Mouse (Mus musculus): ENCODE measurements around the gene Mpdu1.
"Not testable (repeated sequence)": the region's sequence is repeated elsewhere in the genome, so short reads cannot be mapped to it uniquely, and the experiment has no call there.

The Mpdu1 gene

DNA sequence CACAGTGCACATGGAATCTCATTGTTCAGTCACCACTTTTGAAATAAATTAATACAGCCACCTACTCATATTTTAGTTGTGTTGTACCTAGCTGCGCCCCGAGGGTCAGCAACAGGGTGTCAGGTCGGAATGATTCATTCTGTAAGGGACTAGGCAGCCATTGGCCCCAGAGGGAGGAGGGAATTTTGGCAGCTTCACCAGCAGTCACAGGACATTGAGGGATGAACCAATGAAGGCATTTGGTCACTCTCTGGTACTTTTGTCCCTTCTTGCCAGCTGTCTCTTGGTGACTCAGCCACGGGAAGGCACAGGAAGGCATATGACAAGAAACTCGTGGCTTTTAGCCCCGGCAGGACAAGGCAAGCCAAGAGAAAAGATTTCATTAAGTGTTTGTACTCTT, 1.4 kb upstream of the Mpdu1 start:
- no peak for DNase-seq (ENCODE audit: low spot score)

DNA sequence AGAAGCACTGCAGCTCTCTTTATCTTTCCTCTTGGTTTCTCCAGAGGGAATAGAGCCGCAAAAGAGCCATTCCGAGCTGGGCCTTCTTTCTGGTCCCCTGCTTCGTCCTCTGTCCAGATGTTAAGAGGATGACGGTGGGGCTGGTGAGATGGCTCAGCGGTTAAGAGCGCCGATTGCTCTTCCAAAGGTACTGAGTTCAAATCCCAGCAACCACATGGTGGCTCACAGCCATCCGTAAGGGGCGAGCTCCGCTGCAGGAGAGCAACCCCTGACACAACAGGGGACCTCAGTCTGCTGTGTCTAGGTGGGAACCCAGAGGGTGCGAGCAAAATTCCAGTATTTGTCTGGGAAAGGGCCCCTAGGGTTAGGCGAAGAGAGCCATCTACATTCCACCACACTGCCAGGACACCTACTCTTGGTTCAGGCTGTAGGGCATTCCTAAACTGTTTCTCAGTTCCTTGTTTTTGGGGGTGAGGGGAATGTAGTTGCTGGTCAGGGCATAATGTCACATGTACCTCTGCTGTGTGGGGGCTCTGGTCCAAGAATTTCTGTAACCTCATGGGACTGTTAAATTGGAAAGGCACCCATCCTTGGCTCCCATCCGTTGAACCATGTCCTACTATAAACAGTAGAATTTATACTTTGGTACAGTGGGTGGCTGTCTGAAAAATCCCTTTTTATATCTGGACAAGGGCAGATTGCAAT, 677 bp upstream of the Mpdu1 start:
- no peak for DNase-seq (ENCODE audit: low spot score)

DNA sequence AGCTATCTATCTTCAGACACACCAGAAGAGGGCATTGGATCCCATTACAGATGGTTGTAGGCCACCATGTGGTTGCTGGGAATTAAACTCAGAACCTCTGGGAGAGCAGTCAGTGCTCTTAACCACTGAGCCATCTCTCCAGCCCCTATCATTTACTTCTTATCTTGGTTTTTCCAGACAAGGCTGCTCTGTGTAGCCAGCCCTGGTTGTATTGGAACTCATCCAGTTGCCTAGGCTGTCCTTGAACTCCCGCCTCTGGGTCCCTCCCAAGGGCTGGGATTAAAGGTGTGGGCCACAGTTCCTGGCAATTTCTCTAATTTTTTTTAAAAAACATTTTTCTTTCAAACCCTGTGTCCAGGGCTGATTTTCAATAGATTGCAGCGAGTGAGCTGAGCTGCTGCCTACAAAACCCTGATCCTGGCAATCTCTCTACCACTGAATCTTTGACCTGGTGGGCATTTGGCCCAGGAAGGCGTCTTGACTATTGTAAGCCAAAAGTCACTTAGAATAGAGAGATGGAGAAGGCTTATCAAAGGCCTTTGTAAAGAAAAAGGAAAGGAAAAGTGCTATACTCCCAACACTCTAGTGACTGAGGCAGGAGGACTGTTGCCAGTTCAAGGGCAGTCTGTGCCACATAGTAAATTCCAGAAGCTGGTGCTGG, 1.1 kb downstream of the Mpdu1 start:
- no peak for DNase-seq (ENCODE audit: low spot score)

DNA sequence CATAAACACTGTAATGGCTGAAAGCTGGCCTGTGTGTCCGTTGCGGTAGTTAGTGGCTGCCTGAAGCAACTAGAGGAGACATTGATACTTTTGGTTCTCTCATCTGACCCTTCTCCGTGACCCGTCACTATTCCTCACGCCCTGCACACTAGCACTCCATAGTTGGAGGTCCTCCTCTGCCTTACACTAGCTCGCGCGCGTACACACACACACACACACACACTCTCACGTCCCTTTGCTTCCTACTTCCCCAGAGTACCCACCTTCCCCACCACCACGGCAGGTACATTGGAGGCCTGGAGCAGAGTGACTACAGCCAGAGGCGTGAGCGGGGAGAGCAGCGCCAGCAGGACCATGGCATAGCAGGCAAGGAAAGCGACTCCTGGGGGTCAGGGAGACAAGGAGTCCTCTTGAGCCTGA, 5.0 kb downstream of the Mpdu1 start:
- no peak for DNase-seq (ENCODE audit: low spot score)

DNA sequence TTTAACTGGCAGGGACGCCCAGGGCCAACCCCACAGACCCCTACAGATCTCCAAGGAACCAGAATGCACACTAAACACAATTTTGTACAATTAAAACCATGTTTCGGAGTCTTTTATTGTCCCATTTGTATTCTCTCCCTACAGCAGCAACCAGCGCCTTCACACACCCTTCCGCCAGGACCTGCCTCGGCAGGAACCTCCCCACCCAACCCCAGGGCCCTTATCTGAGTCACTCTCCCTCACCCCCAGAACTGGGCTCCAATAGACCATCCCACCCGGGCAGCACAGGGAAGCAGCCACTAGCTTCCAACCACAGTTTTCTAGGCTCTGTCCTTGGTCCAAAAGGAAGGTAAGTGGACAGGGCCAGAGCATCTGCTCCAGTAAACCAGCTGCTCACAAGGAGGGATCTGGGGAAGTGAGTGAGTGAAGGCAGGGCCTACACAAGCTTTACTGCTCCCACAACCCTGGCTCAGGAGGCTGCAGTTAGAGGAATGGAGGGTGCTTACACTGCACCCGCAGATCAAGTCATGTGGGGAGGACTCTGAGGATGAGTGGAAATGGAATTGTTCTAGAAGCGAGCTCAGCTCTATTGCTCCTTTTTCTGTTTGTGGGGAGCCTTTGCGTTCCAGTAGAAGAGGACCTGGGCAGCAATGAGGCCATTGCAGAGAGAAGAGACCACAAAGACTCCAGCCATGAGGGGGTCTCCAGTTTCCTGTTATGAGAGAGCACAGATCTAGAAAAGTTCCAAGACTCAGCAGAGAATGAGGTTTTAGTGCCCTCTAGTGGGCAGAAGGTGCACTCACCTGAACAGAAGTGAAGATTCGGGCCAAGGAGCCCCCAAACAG, 5.6 kb downstream of the Mpdu1 start:
- no peak for DNase-seq (ENCODE audit: low spot score)

DNA sequence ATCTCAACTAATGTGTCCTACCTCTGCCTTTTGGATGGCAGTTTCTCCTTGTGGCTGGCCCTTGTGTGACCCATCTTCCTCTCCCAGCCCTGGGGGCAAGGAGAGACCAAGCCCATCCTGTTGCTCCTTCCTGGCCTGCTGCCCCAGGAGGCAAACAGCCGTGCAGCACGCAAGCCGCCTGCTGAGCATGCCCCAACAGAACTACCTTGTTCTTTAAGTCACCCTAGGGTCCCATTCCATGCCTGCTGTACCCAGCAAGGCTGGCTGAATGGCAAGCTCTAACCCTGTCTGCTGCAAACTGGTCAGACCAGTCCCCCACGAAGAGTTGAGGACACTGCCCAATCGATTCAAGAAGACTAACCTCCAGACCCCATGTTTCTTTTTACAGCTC, 6.4 kb downstream of the Mpdu1 start:
- no peak for DNase-seq (ENCODE audit: low spot score)

DNA sequence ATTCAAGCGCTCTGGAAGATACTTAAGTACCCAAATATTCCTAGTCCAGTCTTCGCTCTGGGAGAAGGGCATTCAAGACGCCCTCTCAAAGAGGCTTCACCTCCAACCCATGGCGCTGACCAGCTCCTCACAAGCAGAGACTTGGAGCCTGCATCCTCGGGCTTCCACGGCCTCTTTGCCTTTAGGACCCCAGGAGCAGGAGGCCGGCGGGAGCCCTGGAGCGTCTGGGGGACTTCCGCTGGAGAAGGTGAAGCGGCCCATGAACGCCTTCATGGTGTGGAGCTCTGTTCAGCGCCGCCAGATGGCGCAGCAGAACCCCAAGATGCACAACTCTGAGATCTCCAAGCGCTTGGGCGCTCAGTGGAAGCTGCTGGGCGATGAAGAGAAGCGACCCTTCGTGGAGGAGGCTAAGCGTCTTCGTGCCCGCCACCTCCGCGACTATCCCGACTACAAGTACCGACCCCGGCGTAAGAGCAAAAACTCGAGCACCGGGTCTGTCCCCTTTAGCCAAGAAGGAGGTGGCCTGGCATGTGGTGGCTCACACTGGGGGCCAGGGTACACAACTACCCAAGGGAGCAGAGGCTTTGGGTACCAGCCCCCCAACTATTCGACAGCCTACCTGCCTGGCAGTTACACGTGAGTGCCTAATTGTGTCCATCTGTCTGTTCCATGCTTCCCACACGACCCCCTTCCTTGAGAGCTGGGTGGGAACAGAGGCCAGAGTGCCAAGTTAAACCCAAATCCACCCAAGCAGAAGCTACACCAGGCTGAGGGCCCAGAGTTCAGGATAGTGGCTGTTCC, 7.0 kb downstream of the Mpdu1 start, which contains the start of gene Sox15:
Gene Sox15 (plus strand): TSS at position 51 of the 801 bp plus-strand sequence.
- DNase-seq (ENCODE audit: low spot score), result no peak

DNA sequence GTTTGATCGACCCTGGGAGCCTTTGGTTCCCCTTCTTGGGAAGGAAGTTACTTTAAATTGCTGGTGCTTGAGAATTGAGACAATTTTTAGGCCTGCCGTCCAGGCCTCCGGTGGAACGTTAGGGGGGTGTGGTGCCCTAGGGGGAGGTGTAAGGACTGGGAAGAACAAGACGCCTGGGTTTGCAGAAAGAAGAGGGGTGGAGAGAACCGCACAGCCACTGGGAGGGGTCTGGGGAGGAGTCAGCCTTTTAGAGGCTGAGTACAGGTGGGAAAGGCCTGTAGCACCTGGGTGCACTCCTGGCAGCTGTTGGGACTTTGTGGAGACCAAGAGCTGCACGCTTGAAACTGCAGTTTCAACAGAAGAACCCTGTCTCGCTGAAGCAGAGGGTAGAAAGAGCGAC, 7.7 kb downstream of the Mpdu1 start:
- no peak for DNase-seq (ENCODE audit: low spot score)

DNA sequence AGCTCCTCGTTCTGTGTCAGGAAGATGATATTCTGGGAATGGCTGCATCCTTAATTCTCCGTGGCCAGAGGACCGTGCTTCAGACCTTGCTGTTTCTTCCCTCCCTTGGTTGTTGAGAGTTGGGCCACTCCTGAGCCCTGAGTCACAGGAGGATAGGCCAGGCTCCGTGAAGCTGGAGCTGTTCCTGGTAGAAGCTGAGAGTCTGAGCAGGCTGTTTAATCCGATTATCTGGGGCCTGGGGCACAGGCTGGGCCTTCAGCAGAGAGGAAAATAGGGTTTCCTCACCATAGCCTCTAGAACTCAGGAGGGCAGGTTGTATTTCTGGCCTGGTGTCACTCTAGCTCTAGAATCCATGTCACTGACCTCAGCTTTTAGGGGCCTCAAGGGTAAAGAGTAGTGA, 9.0 kb downstream of the Mpdu1 start:
- no peak for DNase-seq (ENCODE audit: low spot score)

DNA sequence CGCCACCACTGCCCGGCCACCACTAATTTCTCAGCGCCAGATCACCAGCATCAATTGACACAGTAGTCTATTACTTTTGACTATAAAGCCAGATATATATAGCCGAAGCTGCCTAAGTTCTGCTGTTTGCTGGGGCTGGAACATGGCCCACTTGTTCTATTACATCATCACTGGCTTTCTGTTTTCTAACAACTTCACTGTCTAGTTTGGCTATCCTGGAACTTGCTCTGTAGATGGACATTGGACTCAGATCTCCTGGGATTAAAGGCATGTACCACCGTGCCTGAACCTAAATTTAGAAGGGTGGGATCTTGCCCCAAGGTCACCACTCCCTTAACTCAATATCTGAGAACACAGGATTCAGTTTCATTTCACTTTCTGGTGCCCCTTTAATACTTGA, 16.6 kb downstream of the Mpdu1 start:
- DNase-seq (ENCODE audit: low spot score), result no peak

DNA sequence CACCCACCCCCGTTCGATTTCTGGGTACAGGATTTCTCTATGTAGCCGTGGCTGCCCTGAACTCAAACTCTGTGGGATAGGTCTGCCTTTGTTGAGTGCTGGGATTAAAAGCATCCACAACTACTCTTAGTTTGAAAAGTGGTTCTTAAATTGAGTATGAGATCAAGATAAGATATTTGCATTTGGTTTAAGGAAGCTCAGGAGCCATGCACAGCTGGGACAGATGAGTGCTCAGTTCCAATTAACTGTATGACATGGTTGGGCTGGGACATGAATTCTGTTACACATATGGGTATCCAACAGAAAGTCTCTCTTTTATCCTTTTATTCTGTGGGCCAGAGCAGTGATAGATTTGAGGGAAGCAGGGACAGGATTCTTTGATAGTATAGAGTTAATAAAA, 27.0 kb downstream of the Mpdu1 start:
- DNase-seq (ENCODE audit: low spot score), result no peak

DNA sequence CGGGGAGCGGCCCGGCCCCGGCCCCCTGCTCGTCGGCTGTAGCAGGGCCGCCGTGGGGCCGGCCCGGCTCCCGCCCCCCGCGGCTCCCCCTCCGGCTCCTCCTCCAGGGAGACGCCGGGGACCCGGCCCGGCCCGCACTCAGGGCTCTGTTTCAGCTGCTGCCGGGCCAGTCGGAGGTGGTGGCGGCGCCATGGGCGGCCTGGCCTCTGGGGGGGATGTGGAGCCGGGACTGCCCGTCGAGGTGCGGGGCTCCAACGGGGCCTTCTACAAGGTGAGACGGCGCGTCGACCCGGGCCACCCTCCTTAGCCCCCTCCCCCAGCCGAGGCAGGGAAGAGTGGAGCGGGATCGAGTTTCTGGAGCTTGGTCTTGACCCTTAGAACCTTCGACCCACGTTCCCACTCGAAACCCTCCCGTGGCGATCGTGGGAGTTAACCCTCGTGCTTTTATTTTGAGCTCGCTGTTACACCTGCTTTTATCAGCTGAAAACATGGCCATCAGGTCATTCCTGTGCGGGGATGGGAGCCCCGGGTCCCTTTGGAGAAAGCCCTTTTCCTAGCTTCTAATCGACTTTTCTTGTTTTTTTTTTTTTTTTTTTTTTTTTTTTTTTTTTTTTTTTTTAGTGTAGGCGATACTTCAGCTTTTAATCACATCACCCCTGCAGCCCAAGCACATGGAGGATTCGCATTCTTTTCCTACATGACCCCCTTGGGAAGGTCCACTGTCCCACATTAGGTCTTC, 29.1 kb downstream of the Mpdu1 start:
- no peak for DNase-seq (ENCODE audit: low spot score)

DNA sequence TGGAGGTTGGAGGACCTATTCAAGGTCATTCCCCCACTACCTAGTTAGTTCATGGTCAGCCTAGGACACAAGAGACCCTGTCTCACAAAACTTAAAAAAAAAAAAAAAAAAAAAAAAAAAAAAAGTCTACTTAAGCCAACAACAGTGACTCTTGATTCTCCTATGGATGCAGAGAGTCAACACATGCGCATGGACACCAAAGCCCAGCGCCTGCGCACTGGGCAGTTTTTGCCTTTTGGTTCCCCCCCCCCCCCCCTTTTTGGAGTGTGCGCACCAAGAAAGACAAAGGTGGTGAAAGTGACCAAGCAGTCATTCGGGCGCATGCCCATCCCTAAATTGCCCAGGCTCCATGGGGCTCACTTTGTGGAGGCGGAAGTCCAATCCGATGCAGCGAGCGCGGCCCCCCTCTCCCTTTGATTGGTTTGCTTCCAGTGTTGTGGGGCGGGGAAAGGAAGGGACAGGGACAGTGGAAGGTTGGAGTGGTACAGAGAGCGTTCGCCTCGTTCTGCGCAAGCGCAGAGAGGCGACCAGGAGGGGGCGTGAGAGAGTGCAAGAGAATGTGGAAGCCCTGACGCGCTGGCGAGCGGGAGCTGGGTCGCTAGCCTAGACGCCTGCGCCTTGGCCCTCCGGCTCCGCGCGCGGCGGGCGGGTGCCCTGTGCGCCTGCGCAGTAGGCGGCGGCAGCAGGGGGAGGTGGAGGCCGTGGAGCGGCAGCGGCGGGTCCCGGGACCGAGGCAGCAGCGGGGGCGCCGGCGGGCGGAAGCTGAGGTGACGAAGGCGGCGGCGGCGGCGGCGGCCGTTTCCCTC, 30.0 kb downstream of the Mpdu1 start, which contains the start of gene Fxr2:
Gene Fxr2 (plus strand): TSS at position 707 of the 806 bp plus-strand sequence.
- DNase-seq (ENCODE audit: low spot score), result peak; percentile 100

DNA sequence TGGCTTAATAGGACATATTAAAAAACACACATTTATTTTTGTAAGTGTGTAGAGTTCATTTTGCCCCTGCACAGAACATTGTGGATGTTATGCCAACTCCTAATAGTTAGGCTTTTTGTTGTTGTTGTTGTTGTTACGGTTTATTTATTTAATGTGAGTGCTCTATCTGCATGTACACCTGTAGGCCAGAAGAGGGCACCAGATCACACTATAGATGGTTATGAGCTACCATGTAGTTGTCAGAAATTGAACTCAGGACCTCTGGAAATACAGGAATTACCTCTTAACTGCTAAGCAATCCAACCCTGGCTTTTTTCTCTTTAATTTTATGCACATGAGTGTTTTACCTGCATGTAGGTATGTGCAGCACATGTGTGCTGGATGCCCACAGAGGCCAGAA, 32.6 kb downstream of the Mpdu1 start:
- DNase-seq (ENCODE audit: low spot score), result no peak

DNA sequence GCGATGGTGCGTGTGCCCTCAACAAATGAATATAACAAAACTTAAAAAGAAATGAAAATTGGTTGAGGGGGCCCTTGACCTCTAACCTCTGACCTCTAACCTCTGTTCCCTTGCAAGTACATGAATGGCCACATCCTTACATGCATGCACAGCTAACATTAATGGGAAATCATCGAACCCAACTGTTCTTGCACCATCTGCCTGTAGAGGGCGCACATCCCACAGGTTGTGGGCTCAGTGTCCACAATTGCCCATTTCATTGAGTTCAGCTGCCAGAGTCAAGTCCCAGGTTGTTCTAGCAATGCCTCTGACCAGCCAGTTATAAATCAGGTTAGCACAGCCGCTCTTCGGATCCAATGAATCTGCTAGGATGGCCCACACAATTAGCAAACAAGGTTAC, 34.2 kb downstream of the Mpdu1 start:
- peak; percentile 69 for DNase-seq (ENCODE audit: low spot score)

DNA sequence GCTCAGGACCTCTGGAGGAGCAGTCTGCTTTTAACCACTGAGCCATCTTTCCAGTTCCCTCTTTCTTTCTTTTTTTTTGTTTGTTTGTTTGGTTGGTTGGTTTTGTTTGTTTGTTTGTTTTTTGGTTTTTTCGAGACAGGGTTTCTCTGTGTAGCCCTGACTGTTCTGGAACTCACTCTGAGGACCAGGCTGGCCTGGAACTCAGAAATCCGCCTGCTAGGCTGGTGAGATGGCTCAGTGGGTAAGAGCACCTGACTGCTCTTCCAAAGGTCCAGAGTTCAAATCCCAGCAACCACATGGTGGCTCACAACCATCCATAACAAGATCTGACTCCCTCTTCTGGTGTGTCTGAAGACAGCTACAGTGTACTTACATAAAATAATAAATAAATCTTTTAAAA, 38.1 kb downstream of the Mpdu1 start:
- DNase-seq (ENCODE audit: low spot score), result not testable (repeated sequence)

DNA sequence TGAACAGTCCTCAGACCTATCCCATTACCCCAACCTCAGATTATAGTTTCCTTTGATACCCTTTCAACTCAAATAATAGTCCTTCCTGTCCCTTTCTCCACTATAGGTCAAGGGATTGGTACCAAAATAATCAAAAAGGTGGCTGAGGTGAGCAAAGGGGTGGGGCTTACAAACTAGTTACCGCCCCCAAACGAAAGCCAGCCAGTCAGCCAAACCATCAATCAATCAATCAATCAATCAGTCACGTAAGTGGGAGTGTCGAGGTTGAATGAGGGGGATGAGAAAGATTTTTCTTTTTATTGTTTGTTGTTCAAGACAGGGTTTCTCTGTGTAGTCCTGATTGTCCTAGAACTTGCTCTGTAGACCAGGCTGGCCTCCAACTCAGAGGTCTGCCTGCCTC, 39.4 kb downstream of the Mpdu1 start:
- DNase-seq (ENCODE audit: low spot score), result no peak

DNA sequence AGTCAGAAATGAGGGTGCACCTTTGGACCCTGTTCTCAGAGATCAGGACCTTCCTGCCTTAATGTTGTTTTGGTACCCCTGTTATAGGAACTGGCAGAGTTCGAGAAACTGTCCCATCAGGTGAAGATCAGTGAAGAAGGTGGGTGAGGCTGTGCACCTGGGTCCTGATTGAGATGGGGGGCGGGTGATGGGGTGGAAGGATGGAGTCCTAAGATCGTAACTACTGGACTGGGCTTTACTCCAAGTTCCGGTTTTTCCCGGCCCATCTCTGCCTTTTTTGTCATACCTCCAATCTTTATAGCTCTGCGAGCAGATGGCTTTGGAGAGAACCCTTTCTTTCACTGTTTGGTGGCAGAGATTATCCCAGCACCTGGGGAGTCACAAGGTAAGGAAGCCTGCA, 40.0 kb downstream of the Mpdu1 start:
- no peak for DNase-seq (ENCODE audit: low spot score)

DNA sequence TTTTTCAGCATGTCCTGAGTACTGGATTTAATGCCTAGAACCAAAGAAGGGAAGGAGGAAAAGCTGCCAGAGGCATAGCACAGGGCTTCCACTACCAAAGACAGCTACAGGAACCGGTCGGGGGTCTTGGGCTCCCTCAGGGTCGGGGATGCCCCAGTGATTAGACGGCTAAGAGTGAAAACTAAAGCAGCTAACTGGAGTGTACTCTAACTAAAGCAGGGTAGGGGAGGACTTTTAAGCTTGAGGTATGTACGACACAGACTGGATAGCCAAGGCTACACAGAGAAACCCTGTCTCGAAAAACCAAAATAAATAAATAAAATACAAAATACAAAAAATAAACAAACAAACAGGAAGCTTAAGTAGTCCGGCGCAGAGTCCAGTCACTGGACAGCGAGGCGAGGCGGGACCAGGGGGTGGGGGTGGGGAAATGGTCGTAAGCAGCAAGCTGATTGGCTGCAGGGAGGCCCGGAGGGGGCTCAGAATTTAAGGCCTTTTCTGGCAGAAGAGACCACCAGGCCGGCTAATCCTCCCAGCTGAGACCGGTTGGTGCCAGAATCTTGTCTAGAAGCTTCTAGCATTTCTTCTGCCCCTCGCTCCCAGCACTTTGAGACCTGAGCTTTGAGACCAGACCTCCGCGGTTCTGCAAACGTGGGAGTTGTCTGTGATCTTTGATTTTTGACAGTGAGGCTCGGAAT, 40.7 kb downstream of the Mpdu1 start, which contains the start of gene Sat2:
Gene Sat2 (plus strand): TSS at position 454 of the 698 bp plus-strand sequence.
- no peak for DNase-seq (ENCODE audit: low spot score)

Data from layer of hippocampus, adult 9-10 months (tissue).